Mouse (Mus musculus) cerebellum, postnatal 14 days (tissue): ENCODE measurements around the gene Auts2.

Experiments used
- DNase-seq, 2 experiments: peaks; one replicate each; pipeline ENCODE4 v3.0.0; 2021; ENCODE audit warnings: mixed read lengths in 2 of 2

Gene Auts2

DNA sequence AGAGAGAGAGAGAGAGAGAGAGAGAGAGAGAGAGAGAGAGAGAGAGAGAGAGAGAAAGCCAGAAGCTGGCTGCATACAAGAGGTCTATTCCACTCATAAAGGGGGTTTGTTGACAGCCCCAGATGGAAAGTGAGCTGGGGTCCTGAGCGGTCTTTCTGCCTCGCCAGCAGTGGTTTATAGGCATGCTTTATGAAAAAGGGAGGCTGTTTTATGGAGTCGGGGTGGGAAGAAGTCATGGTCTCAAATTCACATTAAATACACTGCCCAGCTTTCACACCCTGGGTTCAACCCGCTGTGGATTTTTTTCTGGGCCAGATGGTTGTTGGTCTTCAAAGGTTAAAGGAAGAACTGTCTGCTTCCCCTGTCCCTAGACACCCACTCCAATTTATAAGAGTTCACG, 767.5 kb downstream of the Auts2 start:
- DNase-seq, result peak in 1 of 2 experiments; percentile 39

DNA sequence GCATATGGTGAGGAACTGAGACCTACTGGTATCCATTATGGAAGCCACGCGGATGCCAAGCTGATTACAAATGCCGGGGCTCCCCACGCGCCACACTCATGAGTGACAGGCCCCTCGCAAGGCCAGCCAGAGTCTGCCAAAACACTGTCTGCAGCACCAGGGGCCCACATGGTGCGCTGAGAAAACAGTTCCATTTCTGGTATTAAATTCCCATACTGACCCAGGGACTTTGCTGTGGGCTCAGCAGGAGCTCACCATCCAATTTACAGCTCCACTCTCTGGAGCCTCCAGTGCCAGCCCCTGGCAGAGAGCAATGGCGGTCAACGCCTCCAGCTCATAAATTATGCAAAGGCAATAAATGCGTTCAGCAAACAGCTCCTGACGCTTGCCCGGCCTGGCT, 767.9 kb downstream of the Auts2 start:
- DNase-seq, result peak; percentile 76 to 91

DNA sequence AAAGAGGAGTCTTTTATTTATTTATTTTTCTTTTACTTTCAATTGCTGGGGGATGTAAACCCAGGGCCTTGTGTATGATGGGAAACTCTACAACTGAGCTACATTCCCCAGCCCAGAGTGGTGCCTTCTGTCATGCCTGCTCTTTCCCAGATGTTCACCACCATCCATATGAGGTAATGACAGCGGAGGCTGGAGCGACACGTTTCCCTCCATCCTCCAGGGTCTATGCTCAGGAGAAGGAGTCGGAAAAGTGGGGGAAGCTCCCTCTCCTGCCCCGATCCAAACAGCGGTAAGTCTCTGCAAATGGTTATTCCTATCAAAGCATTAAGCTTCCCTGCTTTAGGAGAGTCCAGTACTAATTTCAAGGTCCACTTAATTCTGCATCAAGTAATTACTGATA, 768.4 kb downstream of the Auts2 start:
- DNase-seq, result no peak

DNA sequence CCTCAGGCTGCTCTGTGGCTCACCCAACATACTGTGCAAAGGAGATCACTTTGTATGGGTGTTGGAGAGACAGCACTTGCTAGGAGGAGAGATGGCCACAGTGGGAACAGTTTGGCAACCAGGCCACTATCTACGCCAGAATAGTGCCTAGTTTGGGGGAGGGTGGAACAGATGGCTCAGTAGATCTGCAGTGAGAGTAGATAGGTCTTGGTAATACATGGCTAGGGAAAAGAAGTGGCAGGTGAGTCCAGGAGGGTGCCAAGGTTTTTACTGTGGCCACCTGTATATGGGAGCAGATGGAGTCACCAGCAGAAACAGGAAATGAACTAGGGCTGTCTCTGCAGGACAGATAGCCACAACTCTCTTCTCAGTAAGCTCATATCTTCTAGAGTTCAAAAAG, 770.5 kb downstream of the Auts2 start:
- DNase-seq, result peak; percentile 66 to 88

GRCm38 (mm10) chr5:131769273-131769672, 773.9 kb downstream of the Auts2 start:
- no peak for DNase-seq

- DNase-seq, result no peak
Measured at GRCm38 (mm10) chr5:131767699-131768264, 775.4 kb downstream of the Auts2 start.

DNA sequence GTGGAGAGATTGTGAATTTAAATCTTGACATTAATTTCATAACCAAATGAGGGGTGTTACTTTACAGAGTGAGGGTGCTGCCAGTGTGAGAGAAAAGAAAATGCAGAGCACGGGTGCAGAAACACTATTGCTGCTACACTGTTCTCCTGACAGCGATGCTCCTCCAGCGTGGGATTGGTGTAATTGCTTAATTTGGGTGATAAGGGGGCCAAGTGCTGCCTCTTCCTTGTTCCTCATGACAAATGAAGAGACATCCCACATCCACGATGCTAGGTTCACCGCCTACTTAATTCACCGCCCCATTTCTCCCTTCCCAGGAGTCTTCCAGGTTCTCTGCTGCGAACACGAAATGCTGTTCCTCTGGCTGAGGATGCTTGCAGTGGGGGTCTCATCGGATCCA, 776.0 kb downstream of the Auts2 start:
- no peak for DNase-seq

- no peak for DNase-seq
Measured at GRCm38 (mm10) chr5:131759432-131759831, 783.7 kb downstream of the Auts2 start.

DNA sequence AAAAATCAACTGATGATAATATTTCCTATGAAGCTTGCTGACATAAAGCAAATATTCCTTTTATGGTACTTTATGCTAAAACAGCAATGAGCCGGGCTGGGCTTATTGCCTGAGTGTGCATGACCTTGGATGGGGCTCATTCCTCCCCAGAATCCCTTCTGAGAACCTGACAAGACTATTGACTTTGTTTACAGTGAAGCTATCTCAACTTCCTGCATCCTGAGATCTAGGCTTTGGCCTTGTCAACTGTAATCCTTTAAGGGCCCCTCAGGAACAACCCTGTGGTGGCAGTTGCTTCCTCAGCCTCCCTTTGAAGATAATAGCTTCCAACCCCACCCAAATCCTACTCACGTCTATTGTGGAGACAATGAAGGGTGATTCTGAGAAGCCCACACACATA, 792.8 kb downstream of the Auts2 start:
- no peak for DNase-seq

GRCm38 (mm10) chr5:131749211-131749610, 793.9 kb downstream of the Auts2 start:
- no peak for DNase-seq

DNA sequence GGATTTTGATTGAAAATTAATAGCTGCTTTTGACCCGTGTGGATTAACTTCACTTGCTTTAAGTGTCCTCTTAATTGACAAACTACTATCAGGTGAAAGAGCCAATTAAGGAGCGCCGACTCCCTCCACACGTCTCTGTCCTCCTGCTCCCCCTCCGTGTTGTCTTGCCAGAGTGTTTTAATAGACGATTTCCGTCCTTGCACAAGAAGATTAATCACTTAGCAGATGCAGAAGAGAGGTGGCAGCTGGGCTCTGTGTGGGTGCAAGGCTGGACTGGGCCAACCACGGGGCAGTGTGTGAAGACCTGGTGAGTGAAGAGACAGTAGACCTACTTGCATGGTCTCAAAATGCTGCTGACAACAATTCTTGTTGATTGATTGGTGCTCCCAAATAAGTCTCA, 800.1 kb downstream of the Auts2 start:
- no peak for DNase-seq

DNA sequence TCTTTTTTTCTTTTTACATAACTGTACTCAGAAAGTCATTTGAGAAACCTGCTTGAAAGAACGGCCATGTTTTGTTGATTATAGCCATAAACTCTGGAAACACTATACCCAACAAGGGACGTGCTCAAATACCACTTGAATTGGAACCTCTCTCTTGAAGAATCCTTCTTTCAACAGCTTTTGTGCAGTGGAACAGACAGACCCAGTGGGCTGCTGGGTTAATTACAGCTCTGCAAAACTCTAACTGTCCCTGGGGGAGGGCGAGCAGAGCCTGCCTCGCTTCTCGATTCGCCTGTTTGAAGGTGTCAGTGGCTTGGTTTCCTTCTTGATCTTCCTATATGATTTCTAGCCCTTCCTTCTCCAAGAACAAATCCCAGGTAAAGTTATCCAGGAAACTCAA, 805.7 kb downstream of the Auts2 start:
- DNase-seq, result no peak

GRCm38 (mm10) chr5:131733324-131733660, 809.9 kb downstream of the Auts2 start:
- DNase-seq, result no peak

DNA sequence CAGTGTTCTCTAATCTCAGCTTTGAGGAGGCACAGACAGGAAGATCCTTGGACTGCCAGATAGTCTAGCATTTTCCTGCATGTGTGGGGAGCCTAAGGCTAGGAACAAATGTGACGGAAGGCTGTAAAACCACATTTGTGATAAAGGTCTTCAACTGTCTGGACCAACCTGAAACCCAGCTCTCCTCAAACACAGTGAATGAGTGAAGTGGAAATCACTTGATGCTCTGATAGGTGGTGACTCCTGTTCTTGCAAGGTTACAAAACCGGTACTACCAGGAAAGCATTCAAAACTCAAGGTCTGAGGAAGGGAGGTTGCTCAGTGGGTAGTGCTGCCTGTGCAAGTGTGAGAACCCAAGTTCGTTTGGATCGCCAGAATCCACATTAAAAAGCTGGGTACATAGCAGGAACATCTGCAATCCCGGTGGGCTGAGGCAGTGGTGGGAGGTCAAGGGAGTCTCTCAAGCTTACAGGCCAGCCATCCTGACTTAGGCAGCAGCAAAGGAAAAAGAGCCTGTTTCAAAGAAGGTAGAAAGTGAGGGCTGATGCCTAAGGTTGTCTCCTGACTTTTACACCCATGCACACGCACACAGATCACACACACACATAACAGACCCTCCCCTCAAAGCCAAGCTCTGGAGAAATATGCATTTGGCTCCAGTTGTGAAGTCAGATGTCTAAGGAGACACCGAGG, 810.4 kb downstream of the Auts2 start:
- no peak for DNase-seq

DNA sequence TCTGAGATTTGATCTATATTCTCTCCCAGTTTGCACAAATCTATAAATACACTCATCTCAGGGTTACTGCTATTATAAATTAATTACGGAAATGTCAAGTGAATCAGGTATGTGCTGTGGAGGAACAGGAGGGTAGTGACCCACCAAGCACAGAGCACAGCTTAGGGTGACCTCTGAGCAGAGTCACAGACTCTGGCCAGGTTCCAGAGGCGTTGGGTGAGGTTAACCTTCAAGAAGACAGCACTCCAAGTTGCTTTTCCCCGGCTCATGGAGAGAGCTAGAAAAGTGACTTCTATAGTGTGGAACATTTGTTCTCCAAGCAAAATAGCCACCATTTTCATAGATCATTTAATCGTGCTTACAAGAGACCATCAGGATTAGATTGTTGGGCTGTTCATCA, 813.7 kb downstream of the Auts2 start:
- no peak for DNase-seq

- DNase-seq, result no peak
Measured at GRCm38 (mm10) chr5:131727909-131728308, 815.2 kb downstream of the Auts2 start.

DNA sequence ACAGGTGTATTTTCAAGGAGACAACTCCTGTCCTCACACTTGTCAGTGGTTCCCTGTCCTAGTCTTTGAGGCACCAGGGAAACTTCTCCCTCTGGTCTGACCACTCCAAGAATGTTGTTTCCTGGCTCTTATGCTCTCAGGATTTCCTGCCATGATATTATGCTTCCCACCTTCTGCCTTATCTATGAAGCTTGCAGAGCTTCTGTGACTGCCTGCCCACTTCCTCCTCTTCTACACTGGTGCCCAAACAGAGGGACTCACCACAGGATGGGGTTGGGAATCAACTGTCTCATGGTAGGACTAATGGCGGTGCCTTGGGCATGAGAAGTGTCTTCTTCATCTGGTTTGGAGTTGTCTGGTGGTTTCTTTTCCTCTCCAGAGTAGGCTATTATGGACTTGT, 818.6 kb downstream of the Auts2 start:
- DNase-seq, result no peak

DNA sequence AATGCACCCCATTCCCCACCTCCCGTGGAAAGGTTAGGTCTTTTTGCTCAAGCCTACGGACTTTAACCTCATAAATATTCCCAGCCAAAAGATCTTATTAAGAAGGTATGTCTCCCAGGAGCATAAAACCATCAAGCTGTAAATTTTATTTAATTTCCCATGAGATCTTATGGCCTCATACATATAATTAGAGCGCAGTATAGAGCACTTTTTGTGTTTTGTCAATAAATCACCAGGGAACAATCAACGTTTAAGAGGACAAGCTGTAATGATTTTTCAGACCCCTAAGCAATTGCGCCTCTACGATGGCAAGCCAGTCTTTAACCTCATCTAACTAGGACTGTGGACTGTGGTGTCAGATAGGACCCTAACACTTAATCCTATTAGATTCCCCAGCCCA, 820.4 kb downstream of the Auts2 start:
- DNase-seq, result no peak

DNA sequence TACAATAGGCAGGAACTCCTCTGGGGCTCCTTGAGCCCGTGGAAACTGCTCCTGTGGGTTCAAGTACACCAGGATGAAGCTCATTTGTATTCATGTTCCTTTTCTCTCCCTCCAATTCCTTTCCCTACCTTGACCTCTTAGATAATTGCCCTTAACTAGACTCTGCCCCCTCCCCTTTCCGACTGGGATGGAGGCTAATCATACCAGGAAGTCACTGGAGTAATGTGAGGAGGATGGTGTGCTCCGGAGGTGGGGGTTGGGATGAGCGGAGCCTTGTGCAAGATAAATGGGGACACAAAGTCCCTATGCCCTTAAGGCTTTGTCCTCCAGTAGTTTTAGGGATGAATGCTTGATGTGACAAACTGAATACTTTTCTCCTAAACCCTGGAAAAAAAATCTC, 820.8 kb downstream of the Auts2 start:
- no peak for DNase-seq

- DNase-seq, result peak; percentile 60 to 71
Measured at GRCm38 (mm10) chr5:131718013-131718412, 825.1 kb downstream of the Auts2 start.

GRCm38 (mm10) chr5:131717359-131717965, 825.7 kb downstream of the Auts2 start:
- peak in 1 of 2 experiments; percentile 25 for DNase-seq

DNA sequence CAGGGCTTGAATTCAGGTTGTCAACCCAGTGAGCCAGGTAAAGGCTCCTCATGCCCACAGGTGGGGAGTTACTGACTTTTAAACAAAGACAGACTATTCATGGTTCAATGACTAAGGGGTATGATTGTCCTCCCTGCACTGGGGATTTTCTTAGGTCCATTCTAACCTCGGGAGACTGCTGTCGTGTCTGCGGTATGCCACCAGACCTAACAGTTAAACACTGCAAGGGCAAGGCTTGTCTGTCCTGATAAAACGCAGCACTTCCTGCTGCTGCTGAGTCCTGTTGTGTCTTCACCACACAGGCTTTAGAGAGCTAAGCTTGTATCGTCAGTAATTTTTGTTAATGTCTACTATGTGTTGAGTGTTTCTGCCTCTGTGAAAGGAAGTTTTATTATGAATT, 828.2 kb downstream of the Auts2 start:
- DNase-seq, result no peak

GRCm38 (mm10) chr5:131712441-131712840, 830.7 kb downstream of the Auts2 start:
- DNase-seq, result no peak

- no peak for DNase-seq
Measured at GRCm38 (mm10) chr5:131711474-131712129, 831.5 kb downstream of the Auts2 start.
